Mouse (Mus musculus) ovary, adult 2 months (tissue): ENCODE data around the gene Mfsd14a. TPM values are rescaled to one million over a fixed set of nuclear protein-coding genes. Genes with fewer than 3 reads are reported as not detected.

Experiments used
- polyA plus RNA-seq: library from polyadenylated mRNA; depleted of rRNA; stranded (reverse); fragments of >200 nt; gene quantifications from 2 replicates; pipeline ENCODE4 v1.2.3, GENCODE M21; 2012; rRNA removed

The Mfsd14a gene
- 16.0 and 16.8 TPM in 2 replicates for polyA plus RNA-seq

GRCm38 (mm10) chr3:116662463-116662863 lies at the start of gene Mfsd14a:
Gene Mfsd14a (minus strand): TSS chr3:116662677.

GRCm38 (mm10) chr3:116681160-116681559 lies 18.7 kb upstream of the Mfsd14a start, which contains the start of gene Gm43191:
Gene Gm43191 (minus strand): TSS chr3:116681260.

GRCm38 (mm10) chr3:116614295-116614892 lies 48.1 kb downstream of the Mfsd14a start, which contains the start of gene Trmt13:
Gene Trmt13 (minus strand): TSS chr3:116614587.

GRCm38 (mm10) chr3:116594728-116595602 lies 67.5 kb downstream of the Mfsd14a start, which contains the start of gene Sass6:
Gene Sass6 (plus strand): TSS chr3:116594982.

Other genes starting within 250 kb of the Mfsd14a start
- 11.7 and 21.4 TPM in 2 replicates for gene Cdc14a, start 238.6 kb downstream of the Mfsd14a start, polyA plus RNA-seq
- gene Rtca, start 154.5 kb downstream of the Mfsd14a start, polyA plus RNA-seq, result 40.8 and 58.8 TPM in 2 replicates
- 4.0 and 5.4 TPM in 2 replicates for gene Dbt, start 149.6 kb downstream of the Mfsd14a start, polyA plus RNA-seq
- 0.36 and 0.67 TPM in 2 replicates for gene Lrrc39, start 99.7 kb downstream of the Mfsd14a start, polyA plus RNA-seq
- 1.0 TPM in 2 replicates for gene Sass6, start 67.7 kb downstream of the Mfsd14a start, polyA plus RNA-seq
- gene Trmt13, start 48.1 kb downstream of the Mfsd14a start, polyA plus RNA-seq, result 2.9 and 3.1 TPM in 2 replicates
- gene Gm43191, start 18.6 kb upstream of the Mfsd14a start, polyA plus RNA-seq, result not detected in 2 replicates
- 3.2 and 5.4 TPM in 2 replicates for gene Slc35a3, start 50.2 kb upstream of the Mfsd14a start, polyA plus RNA-seq
- gene Agl, start 145.5 kb upstream of the Mfsd14a start, polyA plus RNA-seq, result 8.1 and 8.4 TPM in 2 replicates
- gene Frrs1, start 196.8 kb upstream of the Mfsd14a start, polyA plus RNA-seq, result 14.4 and 20.5 TPM in 2 replicates